22 mouse cellular contexts compared by ENCODE assay signal in the genomic region with DNA sequence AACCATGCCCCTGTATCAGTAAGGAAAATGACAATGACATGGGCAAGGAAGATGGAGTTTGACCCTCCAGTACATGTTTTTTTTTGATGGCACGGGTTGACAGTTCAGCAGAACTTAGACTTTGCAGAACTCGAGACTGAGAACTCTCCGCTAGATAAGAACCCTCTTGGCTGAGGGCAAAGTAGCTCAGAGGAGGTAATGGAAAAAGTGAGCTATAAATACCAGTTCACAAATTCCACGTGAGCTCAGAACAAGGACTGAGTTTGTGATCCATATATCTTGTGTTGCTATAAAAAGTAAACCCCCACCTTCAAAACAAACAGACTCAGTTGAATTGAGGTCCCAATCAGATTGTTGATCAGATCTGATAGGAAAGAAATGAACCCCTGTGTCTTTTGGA.
DNase-seq lines count a peak whose midpoint lies in the region; ATAC-seq and TF ChIP-seq lines count a peak whose summit lies in the region.
"Had no signal": no experiment of that assay in that cellular context is flagged by ENCODE, and none has a peak within 500 bp of the region (broad histone marks: within the 10 kb centered on the region; RNA-seq: fewer than 3 reads in every experiment).

No protein-coding gene starts in this region.

- H3K4me1 ChIP-seq in heart, adult 2 months (ENCODE audit: control insufficient read depth, insufficient read depth, low read length), result peaks cover 7% of the 10 kb centered on the region
- H3K4me1 ChIP-seq in heart, embryonic 11.5 days (ENCODE audit: control insufficient read depth, insufficient read depth, low read length), result peaks cover 57% of the 10 kb centered on the region
- peaks cover 68% of the 10 kb centered on the region for H3K4me1 ChIP-seq in heart, embryonic 13.5 days
- H3K4me1 ChIP-seq in heart, postnatal 0 days (ENCODE audit: control insufficient read depth, insufficient read depth), result peaks cover 42% of the 10 kb centered on the region
- H3K4me1 ChIP-seq: embryonic facial prominence, embryonic 15.5 days; intestine, embryonic 15.5 days had no signal

- no peak for TF ChIP-seq CTCF in heart, adult 2 months (IDR thresholded peaks at IDR 0.05)
- TF ChIP-seq CTCF in heart, postnatal 0 days (IDR thresholded peaks at IDR 0.05; ENCODE audit: low read depth), result no peak

- DNase-seq in heart, adult 2 months, result no peak
- no peak for DNase-seq in heart, postnatal 36 days
- peak; percentile 53 for DNase-seq in heart, postnatal 0 days (ENCODE audit: low spot score)
- DNase-seq in kidney, adult 18-20 months, result no peak
- DNase-seq: adrenal gland, adult 8-10 months; adrenal gland, postnatal 36 days; cerebellum, adult 2 months; cerebellum, postnatal 10 days; gastrocnemius, postnatal 10 days; kidney, adult 2 months had no signal

- H3K27ac ChIP-seq in heart, adult 2 months, result peak overlapping the region; percentile 80
- H3K27ac ChIP-seq in heart, embryonic 11.5 days (ENCODE audit: low read depth, low read length), result peak overlapping the region; percentile 71
- H3K27ac ChIP-seq in heart, embryonic 13.5 days (replicated peaks), result peak overlapping the region; percentile 87
- peak overlapping the region; percentile 49 for H3K27ac ChIP-seq in heart, postnatal 0 days (ENCODE audit: low read depth)
- H3K27ac ChIP-seq: embryonic facial prominence, embryonic 15.5 days; forebrain, embryonic 10.5 days; forebrain, embryonic 15.5 days; hindbrain, embryonic 10.5 days; hindbrain, embryonic 14.5 days; intestine, embryonic 15.5 days; kidney, embryonic 15.5 days had no signal

- no peak overlapping the region; the same call in 1 of the 2 replicates for H3K4me2 ChIP-seq in heart, embryonic 11.5 days
- no peak overlapping the region for H3K4me2 ChIP-seq in heart, embryonic 13.5 days
- no peak overlapping the region for H3K4me2 ChIP-seq in heart, postnatal 0 days (ENCODE audit: low read depth, low read length)
- H3K4me2 ChIP-seq: embryonic facial prominence, embryonic 15.5 days; forebrain, embryonic 15.5 days; hindbrain, embryonic 14.5 days; intestine, embryonic 15.5 days; kidney, embryonic 15.5 days had no signal

- H3K79me2 ChIP-seq in heart, adult 2 months (replicated peaks; ENCODE audit: control insufficient read depth, insufficient read depth, low read length), result no peaks in the 10 kb centered on the region

- ATAC-seq in heart, embryonic 11.5 days (replicated peaks; ENCODE audit: insufficient number of reproducible peaks, low FRiP score, low TSS enrichment), result no peak
- ATAC-seq in heart, embryonic 13.5 days (ENCODE audit: extremely low read depth, insufficient number of reproducible peaks, low FRiP score, low TSS enrichment), result no peak
- no peak for ATAC-seq in heart, postnatal 0 days (ENCODE audit: insufficient read depth, low read depth)
- no peak for ATAC-seq in megakaryocyte, adult 5-6 weeks (ENCODE audit: poor library complexity, severe bottlenecking)
- ATAC-seq: forebrain, embryonic 15.5 days; intestine, embryonic 15.5 days had no signal

- H3K9me3 ChIP-seq in heart, embryonic 11.5 days (replicated peaks; ENCODE audit: control insufficient read depth, low read length), result no peaks in the 10 kb centered on the region
- H3K9me3 ChIP-seq in heart, embryonic 13.5 days, result no peaks in the 10 kb centered on the region
- H3K9me3 ChIP-seq in heart, postnatal 0 days (replicated peaks; ENCODE audit: control insufficient read depth, low read length), result no peaks in the 10 kb centered on the region
- H3K9me3 ChIP-seq: embryonic facial prominence, embryonic 15.5 days; forebrain, embryonic 10.5 days; forebrain, embryonic 15.5 days; G1E; hindbrain, embryonic 10.5 days; intestine, embryonic 15.5 days; kidney, embryonic 15.5 days had no signal

- H3K4me3 ChIP-seq in heart, adult 2 months, result no peak overlapping the region
- H3K4me3 ChIP-seq in heart, embryonic 11.5 days (ENCODE audit: low read depth, low read length), result no peak overlapping the region
- H3K4me3 ChIP-seq in heart, embryonic 13.5 days, result no peak overlapping the region
- no peak overlapping the region for H3K4me3 ChIP-seq in heart, postnatal 0 days (ENCODE audit: low read depth, low read length)
- H3K4me3 ChIP-seq: embryonic facial prominence, embryonic 15.5 days; erythroblast, embryonic 14.5 days; forebrain, embryonic 10.5 days; forebrain, embryonic 15.5 days; hindbrain, embryonic 10.5 days; intestine, embryonic 15.5 days; kidney, embryonic 15.5 days had no signal

- WGBS in heart, adult 2 months, result 21% methylated on average over 4 of the region's 4 CpGs
- 29% methylated on average over 4 of the region's 4 CpGs for WGBS in heart, embryonic 11.5 days (ENCODE audit: insufficient replicate concordance)
- 13% methylated on average over 4 of the region's 4 CpGs for WGBS in heart, embryonic 13.5 days
- WGBS in heart, postnatal 0 days, result 17% methylated on average over 4 of the region's 4 CpGs

- no peak for TF ChIP-seq POLR2A in heart, adult 2 months (IDR thresholded peaks at IDR 0.05; ENCODE audit: insufficient read depth, low read depth, low read length)

- H3K27me3 ChIP-seq in heart, adult 2 months (ENCODE audit: control insufficient read depth, insufficient read depth, low read length), result no peaks in the 10 kb centered on the region
- no peaks in the 10 kb centered on the region for H3K27me3 ChIP-seq in heart, embryonic 11.5 days (ENCODE audit: control insufficient read depth, insufficient read depth, low read length)
- no peaks in the 10 kb centered on the region for H3K27me3 ChIP-seq in heart, embryonic 13.5 days (replicated peaks)
- no peaks in the 10 kb centered on the region for H3K27me3 ChIP-seq in heart, postnatal 0 days (ENCODE audit: control insufficient read depth, insufficient read depth, low read length)
- H3K27me3 ChIP-seq: embryonic facial prominence, embryonic 15.5 days; forebrain, embryonic 15.5 days; intestine, embryonic 15.5 days had no signal

- no peak overlapping the region for H3K9ac ChIP-seq in heart, adult 2 months (ENCODE audit: low read depth, low read length)
- H3K9ac ChIP-seq in heart, embryonic 11.5 days (ENCODE audit: low read depth, low read length), result no peak overlapping the region
- H3K9ac ChIP-seq in heart, embryonic 13.5 days, result no peak overlapping the region
- H3K9ac ChIP-seq in heart, postnatal 0 days (replicated peaks; ENCODE audit: low read depth, low read length), result no peak overlapping the region
- H3K9ac ChIP-seq: embryonic facial prominence, embryonic 15.5 days; forebrain, embryonic 15.5 days; hindbrain, embryonic 14.5 days; intestine, embryonic 15.5 days; kidney, embryonic 15.5 days had no signal

- H3K36me3 ChIP-seq in heart, adult 2 months (ENCODE audit: control insufficient read depth, insufficient read depth, low read length), result no peaks in the 10 kb centered on the region; the same call in 1 of the 2 replicates
- H3K36me3 ChIP-seq in heart, embryonic 11.5 days (ENCODE audit: control insufficient read depth, insufficient read depth, low read length), result no peaks in the 10 kb centered on the region
- H3K36me3 ChIP-seq in heart, embryonic 13.5 days, result no peaks in the 10 kb centered on the region
- H3K36me3 ChIP-seq in heart, postnatal 0 days (replicated peaks; ENCODE audit: control insufficient read depth, insufficient read depth, low read length), result no peaks in the 10 kb centered on the region
- H3K36me3 ChIP-seq: embryonic facial prominence, embryonic 15.5 days; forebrain, embryonic 10.5 days; forebrain, embryonic 15.5 days; G1E; hindbrain, embryonic 10.5 days; intestine, embryonic 15.5 days; kidney, embryonic 15.5 days had no signal

- no peak for TF ChIP-seq EP300 in heart, adult 2 months (IDR thresholded peaks at IDR 0.05; ENCODE audit: insufficient read depth, low read depth, low read length)
- TF ChIP-seq EP300 in heart, postnatal 0 days (IDR thresholded peaks at IDR 0.05; ENCODE audit: low read depth), result no peak

- intact Hi-C loops in heart, adult 2 months (cut with DNase I), result loop anchor here (10.0 kb wide), 1 partner anchor 172 kb away; no protein-coding TSS in a partner anchor
- intact Hi-C loops in heart, postnatal 36 days (cut with DNase I), result loop anchor here (5.0 kb wide), 1 partner anchor 529 kb away; no protein-coding TSS in a partner anchor
